Mouse (Mus musculus) testis, adult 2 months (tissue): Measurements from ENCODE around the gene Tgm7. TPM values are rescaled to one million over a fixed set of nuclear protein-coding genes. Genes with fewer than 3 reads are reported as not detected.

Experiments used
- H3K27ac ChIP-seq: fragments of 200-500 bp; 2 replicates; pipeline ENCODE4 v1.5.1; 2012; ENCODE audit warnings: low read depth, low read length; ENCODE audit not compliant: control insufficient read depth, insufficient read depth
- H3K27me3 ChIP-seq: fragments of 200-500 bp; 2 replicates; pipeline ENCODE4 v1.6.1; 2012; ENCODE audit warnings: mild to moderate bottlenecking, low read length, moderate library complexity; ENCODE audit not compliant: control insufficient read depth, insufficient read depth
- H3K36me3 ChIP-seq: fragments of 200-500 bp; 2 replicates; pipeline ENCODE4 v1.6.1; 2012; ENCODE audit warnings: mild to moderate bottlenecking, low read length; ENCODE audit not compliant: control insufficient read depth, insufficient read depth
- H3K4me1 ChIP-seq: fragments of 200-500 bp; 2 replicates; pipeline ENCODE4 v1.6.1; 2012; ENCODE audit warnings: low read length; ENCODE audit not compliant: control insufficient read depth, insufficient read depth
- H3K4me3 ChIP-seq: fragments of 200-500 bp; 2 replicates; pipeline ENCODE4 v1.5.1; 2012; ENCODE audit warnings: low read depth, mild to moderate bottlenecking, low read length, moderate library complexity, mixed read lengths; ENCODE audit not compliant: control insufficient read depth
- CTCF ChIP-seq: fragments of 200-500 bp; IDR thresholded peaks from 2 replicates; pipeline ENCODE4 v1.5.1; 2012; ENCODE audit warnings: low read depth, mild to moderate bottlenecking, inconsistent platforms, low read length, moderate library complexity; ENCODE audit not compliant: control insufficient read depth, insufficient read depth, insufficient replicate concordance
- POLR2A ChIP-seq: fragments of 200-500 bp; IDR thresholded peaks from 2 replicates; pipeline ENCODE4 v1.6.1; 2012; ENCODE audit warnings: low read depth, mild to moderate bottlenecking, inconsistent platforms, low read length, moderate library complexity; ENCODE audit not compliant: control insufficient read depth
- polyA plus RNA-seq: library from polyadenylated mRNA; depleted of rRNA; stranded (reverse); fragments of >200 nt; gene quantifications from 2 replicates; pipeline ENCODE4 v1.2.3, GENCODE M21; 2012

Tgm7 gene
- polyA plus RNA-seq, 1 experiment = 0.65 TPM

DNA sequence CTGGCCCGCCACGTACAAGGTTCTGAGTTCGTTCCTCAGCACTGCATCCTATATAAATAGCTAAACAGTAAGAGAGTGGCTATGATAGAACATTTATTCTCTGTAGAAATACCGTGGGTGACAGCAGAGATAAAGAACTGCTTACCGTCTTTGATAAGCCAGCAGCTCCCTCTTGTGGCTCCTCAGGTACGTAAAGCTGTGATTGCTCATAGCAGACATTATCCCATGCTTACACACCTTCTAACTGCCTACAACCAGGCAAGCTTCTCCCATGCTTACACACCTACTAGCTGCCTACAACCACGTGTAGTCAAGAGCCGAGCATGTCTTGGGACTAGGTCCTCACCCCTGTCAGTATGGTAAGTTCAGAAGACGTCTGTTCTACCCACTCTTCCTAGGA is 7.5 kb downstream of the Tgm7 start:
- H3K27ac ChIP-seq = no peak overlapping the region
- TF ChIP-seq CTCF (no peak), POLR2A (no peak)
- no peaks in the 10 kb centered on the region for H3K4me1 ChIP-seq
- no peak overlapping the region for H3K4me3 ChIP-seq
- H3K36me3 ChIP-seq = no peaks in the 10 kb centered on the region
- no peaks in the 10 kb centered on the region for H3K27me3 ChIP-seq

GRCm38 (mm10) chr2:121089751-121090150 is 19.8 kb downstream of the Tgm7 start:
- H3K27ac ChIP-seq = no peak overlapping the region
- no peaks in the 10 kb centered on the region for H3K27me3 ChIP-seq
- no peak for TF ChIP-seq CTCF
- TF ChIP-seq POLR2A = no peak
- no peak overlapping the region for H3K4me3 ChIP-seq
- H3K36me3 ChIP-seq = no peaks in the 10 kb centered on the region
- H3K4me1 ChIP-seq = no peaks in the 10 kb centered on the region

DNA sequence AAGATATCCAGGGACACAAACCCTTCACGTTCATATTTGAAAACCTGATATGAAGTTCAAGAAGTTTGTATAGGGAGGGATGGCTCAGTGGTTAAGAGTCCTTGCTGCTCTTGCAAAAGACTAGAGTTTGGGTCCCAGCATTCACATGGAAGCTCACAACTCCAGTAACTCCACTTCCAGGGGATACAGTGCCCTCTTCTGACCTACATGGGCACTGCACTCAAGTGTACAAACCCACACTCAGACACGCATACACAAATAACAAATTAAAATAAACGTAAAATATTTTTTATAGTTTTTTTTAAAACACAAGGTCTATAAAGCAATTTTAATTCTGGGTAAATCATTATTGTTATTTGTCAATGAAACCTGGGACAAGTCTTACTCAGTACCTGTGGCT is 21.1 kb downstream of the Tgm7 start:
- Histone ChIP-seq H3K4me3 (no peak overlapping the region), H3K4me1 (no peaks in the 10 kb centered on the region), H3K27ac (no peak overlapping the region), H3K36me3 (no peaks in the 10 kb centered on the region), H3K27me3 (no peaks in the 10 kb centered on the region)
- TF ChIP-seq POLR2A = no peak
- no peak for TF ChIP-seq CTCF

DNA sequence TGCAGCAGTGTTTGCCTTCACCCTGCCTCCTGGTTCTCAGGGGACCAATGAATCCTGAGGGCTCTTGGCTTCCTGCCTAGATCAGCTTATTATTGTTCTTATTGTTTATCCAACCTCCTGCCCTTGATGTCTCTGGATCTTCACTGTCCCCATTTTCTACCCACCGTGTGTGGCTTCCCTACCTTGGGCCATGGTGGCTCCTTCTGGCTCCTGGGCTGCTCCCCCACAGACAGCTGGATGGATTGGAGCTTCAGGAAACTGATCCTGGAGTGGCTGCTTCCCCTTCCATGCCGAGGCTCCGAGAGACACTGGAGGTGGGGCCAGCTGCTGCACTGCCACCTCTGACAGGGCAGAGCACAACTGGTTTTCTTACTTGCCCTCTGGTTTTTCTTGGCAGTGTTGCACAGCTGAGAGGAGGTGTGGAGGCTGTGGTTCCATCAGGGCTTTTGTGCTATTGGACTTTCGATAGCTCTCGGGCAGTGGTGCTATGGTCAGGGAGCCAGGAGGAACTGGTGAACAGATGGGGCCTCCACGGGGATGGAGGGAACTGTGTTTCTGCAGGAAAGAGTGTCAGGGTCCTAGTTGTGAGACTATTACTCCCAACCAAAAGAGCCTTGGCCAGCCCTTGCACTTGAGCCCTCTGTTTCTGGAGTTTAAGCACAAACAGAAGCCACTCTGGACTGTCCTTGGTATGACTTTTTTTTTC is 24.0 kb downstream of the Tgm7 start, which contains the start of gene Tgm5:
Gene Tgm5, minus strand, starts transcription at position 362 of the 706 bp plus-strand sequence.
- no peaks in the 10 kb centered on the region for H3K27me3 ChIP-seq
- no peak within 1 kb of the TSS for H3K27ac ChIP-seq
- H3K36me3 ChIP-seq = no peaks in the 10 kb centered on the region
- TF ChIP-seq POLR2A = no peak
- no peak for TF ChIP-seq CTCF
- H3K4me3 ChIP-seq = no peak within 1 kb of the TSS
- no peaks in the 10 kb centered on the region for H3K4me1 ChIP-seq

- Histone ChIP-seq H3K27me3 (no peaks in the 10 kb centered on the region), H3K27ac (no peak overlapping the region), H3K4me1 (no peaks in the 10 kb centered on the region), H3K4me3 (no peak overlapping the region), H3K36me3 (no peaks in the 10 kb centered on the region)
- TF ChIP-seq POLR2A (no peak), CTCF (no peak)
Measured at GRCm38 (mm10) chr2:121082626-121083025, 27.0 kb downstream of the Tgm7 start.

DNA sequence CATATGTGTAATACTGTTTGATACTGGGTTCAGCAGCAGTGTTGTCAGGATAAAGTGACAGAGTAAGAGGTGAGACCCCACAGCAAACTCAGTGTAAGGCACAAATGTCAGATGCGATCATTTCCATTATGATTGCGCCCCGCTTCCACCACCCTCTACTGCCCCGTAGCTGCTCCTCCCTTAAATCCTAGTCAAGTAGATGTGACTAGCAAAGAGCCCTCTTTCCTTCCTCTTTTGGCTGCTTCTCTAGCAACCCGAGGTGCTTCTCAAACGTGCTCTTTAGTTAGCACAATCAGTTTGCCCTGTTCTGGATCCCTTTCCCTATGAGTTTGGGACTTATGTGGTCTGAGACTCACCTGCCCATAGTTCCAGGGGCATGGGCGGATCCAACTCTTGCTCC is 34.8 kb downstream of the Tgm7 start:
- Histone ChIP-seq H3K4me3 (no peak overlapping the region), H3K36me3 (no peaks in the 10 kb centered on the region), H3K4me1 (no peaks in the 10 kb centered on the region), H3K27ac (no peak overlapping the region), H3K27me3 (no peaks in the 10 kb centered on the region)
- TF ChIP-seq POLR2A (no peak), CTCF (no peak)

- Histone ChIP-seq H3K4me1 (no peaks in the 10 kb centered on the region), H3K27ac (no peak overlapping the region), H3K27me3 (no peaks in the 10 kb centered on the region), H3K4me3 (no peak overlapping the region), H3K36me3 (no peaks in the 10 kb centered on the region)
- no peak for TF ChIP-seq CTCF
- no peak for TF ChIP-seq POLR2A
Measured at GRCm38 (mm10) chr2:121071871-121072270, 37.7 kb downstream of the Tgm7 start.
